Comparison of ENCODE assay signal across 9 mouse cellular contexts in genomic region chr13:54749864-54750411, GRCm38 (mm10). TPM values are rescaled to one million over a fixed set of nuclear protein-coding genes. Genes with fewer than 3 reads are reported as not detected.
DNase-seq lines count a peak whose midpoint lies in the region; ATAC-seq and TF ChIP-seq lines count a peak whose summit lies in the region.
"Had no signal": no experiment of that assay in that cellular context is flagged by ENCODE, and none has a peak within 500 bp of the region (broad histone marks: within the 10 kb centered on the region; RNA-seq: fewer than 3 reads in every experiment).

TSS of gene Gprin1 (minus strand) at chr13:54749874.

- peaks cover 15% of the 10 kb centered on the region; the same call in 1 of the 2 replicates for H3K4me1 ChIP-seq in heart, embryonic 12.5 days (replicated peaks)
- H3K4me1 ChIP-seq in heart, adult 2 months (ENCODE audit: control insufficient read depth, insufficient read depth, low read length): no peaks in the 10 kb centered on the region
- H3K4me1 ChIP-seq in forebrain, embryonic 11.5 days (replicated peaks; ENCODE audit: control insufficient read depth, insufficient read depth, low read length): 0 out of 2 replicates have a peak, but pooled peaks cover 2% of the 10 kb centered on the region
- H3K4me1 ChIP-seq in limb, embryonic 10.5 days: peaks cover 20% of the 10 kb centered on the region
- 0 out of 2 replicates have a peak, but pooled peaks cover 4% of the 10 kb centered on the region for H3K4me1 ChIP-seq in stomach, embryonic 16.5 days (ENCODE audit: control insufficient read depth, insufficient read depth, low read length)

- TF ChIP-seq POLR2A in heart, adult 2 months (IDR thresholded peaks at IDR 0.05; ENCODE audit: insufficient read depth, low read depth, low read length): no peak

- H3K4me2 ChIP-seq in heart, embryonic 12.5 days: peak within 1 kb of the TSS; percentile 89
- H3K4me2 ChIP-seq in forebrain, embryonic 11.5 days (ENCODE audit: low read depth, low read length, severe bottlenecking): peak within 1 kb of the TSS; percentile 67
- H3K4me2 ChIP-seq in stomach, embryonic 16.5 days (ENCODE audit: low read depth, low read length): peak within 1 kb of the TSS; percentile 92

- H3K36me3 ChIP-seq in heart, embryonic 12.5 days: no peaks in the 10 kb centered on the region
- no peaks in the 10 kb centered on the region for H3K36me3 ChIP-seq in heart, adult 2 months (ENCODE audit: control insufficient read depth, insufficient read depth, low read length)
- H3K36me3 ChIP-seq in forebrain, embryonic 11.5 days (ENCODE audit: control insufficient read depth, insufficient read depth, low read length): no peaks in the 10 kb centered on the region
- no peaks in the 10 kb centered on the region for H3K36me3 ChIP-seq in limb, embryonic 10.5 days
- H3K36me3 ChIP-seq in stomach, embryonic 16.5 days (ENCODE audit: control insufficient read depth, insufficient read depth, low read length): no peaks in the 10 kb centered on the region

- peak within 1 kb of the TSS; percentile 62 for H3K4me3 ChIP-seq in heart, embryonic 12.5 days
- no peak within 1 kb of the TSS for H3K4me3 ChIP-seq in heart, adult 2 months
- peak within 1 kb of the TSS; percentile 67 for H3K4me3 ChIP-seq in forebrain, embryonic 11.5 days (ENCODE audit: low read depth, low read length)
- peak within 1 kb of the TSS; percentile 66 for H3K4me3 ChIP-seq in limb, embryonic 10.5 days
- peak within 1 kb of the TSS; percentile 56 for H3K4me3 ChIP-seq in stomach, embryonic 16.5 days (replicated peaks; ENCODE audit: low read length)

- intact Hi-C loops in heart, adult 2 months (cut with DNase I): no loop called here

- H3K79me2 ChIP-seq in heart, adult 2 months (replicated peaks; ENCODE audit: control insufficient read depth, insufficient read depth, low read length): no peaks in the 10 kb centered on the region

- H3K9me3 ChIP-seq in heart, embryonic 12.5 days (replicated peaks): no peaks in the 10 kb centered on the region
- no peaks in the 10 kb centered on the region for H3K9me3 ChIP-seq in forebrain, embryonic 11.5 days (ENCODE audit: control insufficient read depth, low read length)
- H3K9me3 ChIP-seq in limb, embryonic 10.5 days (replicated peaks): no peaks in the 10 kb centered on the region
- H3K9me3 ChIP-seq in stomach, embryonic 16.5 days (replicated peaks; ENCODE audit: control insufficient read depth, low read length): no peaks in the 10 kb centered on the region

- ATAC-seq in heart, embryonic 12.5 days (ENCODE audit: insufficient number of reproducible peaks, low FRiP score): no peak
- peak; percentile 76 for ATAC-seq in forebrain, embryonic 11.5 days (replicated peaks; ENCODE audit: low FRiP score)
- ATAC-seq in stomach, embryonic 16.5 days (ENCODE audit: insufficient read depth, low FRiP score): peak; percentile 30; the same call in 1 of the 2 replicates

- no peak for TF ChIP-seq EP300 in heart, adult 2 months (IDR thresholded peaks at IDR 0.05; ENCODE audit: insufficient read depth, low read depth, low read length)

- H3K27me3 ChIP-seq in heart, embryonic 12.5 days (replicated peaks): peaks cover 96% of the 10 kb centered on the region
- H3K27me3 ChIP-seq in heart, adult 2 months (ENCODE audit: control insufficient read depth, insufficient read depth, low read length): peaks cover 6% of the 10 kb centered on the region
- peaks cover 16% of the 10 kb centered on the region for H3K27me3 ChIP-seq in forebrain, embryonic 11.5 days (ENCODE audit: control insufficient read depth, insufficient read depth, low read length)
- H3K27me3 ChIP-seq in limb, embryonic 10.5 days (ENCODE audit: low read depth, poor library complexity, severe bottlenecking): peaks cover 83% of the 10 kb centered on the region
- peaks cover 24% of the 10 kb centered on the region for H3K27me3 ChIP-seq in stomach, embryonic 16.5 days (ENCODE audit: control insufficient read depth, insufficient read depth, low read length)

- H3K27ac ChIP-seq in heart, embryonic 12.5 days (ENCODE audit: poor library complexity, severe bottlenecking): no peak within 1 kb of the TSS
- H3K27ac ChIP-seq in heart, adult 2 months: no peak within 1 kb of the TSS
- H3K27ac ChIP-seq in forebrain, embryonic 11.5 days (ENCODE audit: low read depth, low read length): peak within 1 kb of the TSS; percentile 59
- H3K27ac ChIP-seq in limb, embryonic 10.5 days: peak within 1 kb of the TSS; percentile 53
- no peak within 1 kb of the TSS for H3K27ac ChIP-seq in stomach, embryonic 16.5 days (ENCODE audit: low read length)

- whole genome bisulfite sequencing in heart, embryonic 12.5 days: 1% methylated on average over 29 of the region's 29 CpGs
- 3% methylated on average over 29 of the region's 29 CpGs for whole genome bisulfite sequencing in heart, adult 2 months
- 1% methylated on average over 29 of the region's 29 CpGs for WGBS in forebrain, embryonic 11.5 days
- WGBS in limb, embryonic 10.5 days: 6% methylated on average over 29 of the region's 29 CpGs
- WGBS in stomach, embryonic 16.5 days: 2% methylated on average over 26 of the region's 29 CpGs

- no peak for DNase-seq in heart, adult 2 months
- peak; percentile 36 for DNase-seq in Muller cell, postnatal 12 days (ENCODE audit: inconsistent ontology term)
- DNase-seq in forebrain, embryonic 11.5 days (ENCODE audit: low spot score): no peak
- DNase-seq in limb, embryonic 10.5 days (ENCODE audit: low spot score): no peak
- DNase-seq in spleen, postnatal 36 days (ENCODE audit: low spot score in 2 of 2): no peak
- no peak for DNase-seq in thymus, postnatal 0 days (ENCODE audit: low spot score)

- TF ChIP-seq CTCF in heart, adult 2 months (IDR thresholded peaks at IDR 0.05): no peak

- 0 out of 2 replicates have a peak within 1 kb of the TSS, but pooled peaks have one; percentile 55 for H3K9ac ChIP-seq in heart, embryonic 12.5 days
- no peak within 1 kb of the TSS for H3K9ac ChIP-seq in heart, adult 2 months (ENCODE audit: low read depth, low read length)
- H3K9ac ChIP-seq in forebrain, embryonic 11.5 days (ENCODE audit: low read length): peak within 1 kb of the TSS; percentile 70
- H3K9ac ChIP-seq in stomach, embryonic 16.5 days (ENCODE audit: low read length): peak within 1 kb of the TSS; percentile 31

RNA-seq across cellular contexts. Expression of gene Gprin1, which starts in this region (rescaled TPM):
- polyA plus RNA-seq in heart, embryonic 12.5 days (2016; fragmentation: Nextera tagmentation; extraction: Ambion mirVana): 0.22 and 0.27 TPM in 2 replicates
- not detected for total RNA-seq in heart, adult 2 months (2021)
- polyA plus RNA-seq in heart, adult 2 months (2012; rRNA removed): 0.03 TPM in 1 of 2 replicates, not detected in the other
- polyA plus RNA-seq in forebrain, embryonic 11.5 days (2014; fragmentation: Nextera tagmentation; extraction: Ambion mirVana): 8.2 and 13.5 TPM in 2 replicates
- polyA plus RNA-seq in limb, embryonic 10.5 days (2016; fragmentation: Nextera tagmentation; extraction: Ambion mirVana): 0.24 and 0.54 TPM in 2 replicates
- polyA plus RNA-seq in stomach, embryonic 16.5 days (2015; fragmentation: Nextera tagmentation; extraction: Ambion mirVana): 0.19 and 0.22 TPM in 2 replicates
- polyA plus RNA-seq in thymus, postnatal 0 days (2015; fragmentation: Nextera tagmentation; extraction: Ambion mirVana): 0.77 and 1.0 TPM in 2 replicates
- total RNA-seq: MEL had no signal

Comparison
In these comparisons a context has a peak if more than half of its experiments do, and no peak if none do; other contexts are left out.
1. Peak in ATAC-seq, H3K4me3 ChIP-seq, H3K9ac ChIP-seq and H3K4me2 ChIP-seq in stomach, embryonic 16.5 days; RNA of the gene not detected or under 1 TPM.
2. H3K27ac ChIP-seq: peak in forebrain, embryonic 11.5 days (single experiment) and limb, embryonic 10.5 days (single experiment); none in heart, embryonic 12.5 days (single experiment), heart, adult 2 months (single experiment) and stomach, embryonic 16.5 days (single experiment).
3. Peak in every context shown above with its lines, with median percentiles within 50 percentile points of each other: H3K4me2 ChIP-seq.